Mouse (Mus musculus): ENCODE data around the gene C8g. TPM values are rescaled to one million over a fixed set of nuclear protein-coding genes. Genes with fewer than 3 reads are reported as not detected.

The C8g gene
- polyA plus RNA-seq, 1 experiment: 4.2 TPM

DNA sequence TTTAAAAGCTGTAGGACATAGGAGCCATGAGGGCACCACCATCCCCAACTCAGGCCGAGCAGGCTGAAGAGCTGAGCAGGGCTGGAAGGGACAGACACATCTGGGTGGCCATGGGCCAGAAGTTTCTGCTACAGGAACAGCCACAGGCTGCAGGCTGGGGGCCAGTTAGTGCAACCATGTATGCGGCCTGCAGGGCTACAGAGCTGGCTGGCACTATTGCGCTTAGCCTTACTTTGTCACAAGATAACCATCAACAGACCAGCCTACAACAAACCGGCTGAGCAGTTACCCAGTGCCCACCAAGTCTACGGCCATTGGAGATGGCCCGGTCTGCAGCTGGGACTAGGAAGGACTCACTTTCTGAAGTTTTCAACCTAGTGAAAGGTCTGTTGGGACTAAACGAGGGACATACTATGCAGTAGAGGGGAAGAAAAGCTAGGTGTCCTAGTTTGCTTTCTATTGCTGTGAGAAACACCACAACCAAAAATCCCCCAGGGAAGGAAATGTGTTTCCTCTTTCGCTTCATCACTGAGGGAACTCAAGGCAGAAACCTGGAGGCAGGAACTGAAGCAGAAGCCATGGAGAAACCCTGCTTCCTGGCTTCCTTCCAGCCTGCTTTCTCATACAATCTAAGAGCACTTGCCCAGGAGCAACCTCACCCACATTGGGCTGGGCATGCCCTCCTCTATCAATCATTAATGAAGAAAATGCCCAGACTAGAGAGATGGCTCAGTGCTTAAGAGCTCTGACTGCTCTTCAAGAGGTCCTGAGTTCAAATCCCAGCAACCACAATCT is 50.5 kb downstream of the C8g start:
- H3K27ac ChIP-seq (ENCODE audit: insufficient read depth, low read length): no peak overlapping the region
- H3K27me3 ChIP-seq (ENCODE audit: control insufficient read depth, insufficient read depth, low read length): no peaks in the 10 kb centered on the region
- WGBS: 81% methylated on average over 8 of the region's 8 CpGs
- no peak for DNase-seq
- no peak for TF ChIP-seq POLR2A (IDR thresholded peaks at IDR 0.05; ENCODE audit: borderline replicate concordance, insufficient read depth, low read length)
- no peak for TF ChIP-seq CTCF (IDR thresholded peaks at IDR 0.05; ENCODE audit: borderline replicate concordance, insufficient read depth, low read depth, low read length)
- H3K4me3 ChIP-seq (replicated peaks; ENCODE audit: insufficient read depth, low read depth, low read length): no peak overlapping the region
- peaks cover 5% of the 10 kb centered on the region for H3K4me1 ChIP-seq (ENCODE audit: control insufficient read depth, insufficient read depth, low read length)

Other genes with a start within 250 kb of the C8g start
- 31.9 and 33.4 TPM in 2 replicates for gene Tmem203, start 246.3 kb downstream of the C8g start, polyA plus RNA-seq (2012; rRNA removed)
- gene Tprn, start 239.1 kb downstream of the C8g start, polyA plus RNA-seq (2012; rRNA removed): 91.0 and 96.9 TPM in 2 replicates
- 74.5 and 75.9 TPM in 2 replicates for gene Ssna1, start 229.3 kb downstream of the C8g start, polyA plus RNA-seq (2012; rRNA removed)
- gene Anapc2, start 229.2 kb downstream of the C8g start, polyA plus RNA-seq (2012; rRNA removed): 103 TPM in 2 replicates
- not detected in 2 replicates for gene Tmem210, start 213.6 kb downstream of the C8g start, polyA plus RNA-seq (2012; rRNA removed)
- gene Lrrc26, start 211.8 kb downstream of the C8g start, polyA plus RNA-seq (2012; rRNA removed): 0.20 and 0.21 TPM in 2 replicates
- gene Grin1, start 182.5 kb downstream of the C8g start, polyA plus RNA-seq (2012; rRNA removed): 282 and 290 TPM in 2 replicates
- 33.2 and 34.1 TPM in 2 replicates for gene Man1b1, start 169.4 kb downstream of the C8g start, polyA plus RNA-seq (2012; rRNA removed)
- gene Dpp7, start 145.4 kb downstream of the C8g start, polyA plus RNA-seq (2012; rRNA removed): 63.1 and 71.2 TPM in 2 replicates
- 19.0 and 22.1 TPM in 2 replicates for gene Uap1l1, start 136.0 kb downstream of the C8g start, polyA plus RNA-seq (2012; rRNA removed)
- gene Sapcd2, start 129.4 kb downstream of the C8g start, polyA plus RNA-seq (2012; rRNA removed): 4.4 and 4.7 TPM in 2 replicates
- gene Entpd2, start 105.8 kb downstream of the C8g start, polyA plus RNA-seq (2012; rRNA removed): 12.3 and 12.5 TPM in 2 replicates
- 502 and 505 TPM in 2 replicates for gene Npdc1, start 102.4 kb downstream of the C8g start, polyA plus RNA-seq (2012; rRNA removed)
- 0.51 and 0.71 TPM in 2 replicates for gene Fut7, start 78.5 kb downstream of the C8g start, polyA plus RNA-seq (2012; rRNA removed)
- gene Abca2, start 73.0 kb downstream of the C8g start, polyA plus RNA-seq (2012; rRNA removed): 285 and 294 TPM in 2 replicates
- gene Clic3, start 44.9 kb downstream of the C8g start, polyA plus RNA-seq (2012; rRNA removed): 0.84 and 2.8 TPM in 2 replicates
- gene Paxx, start 40.6 kb downstream of the C8g start, polyA plus RNA-seq (2012; rRNA removed): 196 and 230 TPM in 2 replicates
- 2,130 and 2,485 TPM in 2 replicates for gene Ptgds, start 31.7 kb downstream of the C8g start, polyA plus RNA-seq (2012; rRNA removed)
- not detected in 2 replicates for gene Lcn12, start 7.8 kb downstream of the C8g start, polyA plus RNA-seq (2012; rRNA removed)
- 54.7 and 59.4 TPM in 2 replicates for gene Fbxw5, start 969 bp downstream of the C8g start, polyA plus RNA-seq (2012; rRNA removed)
- 12.3 and 12.5 TPM in 2 replicates for gene Traf2, start 45.2 kb upstream of the C8g start, polyA plus RNA-seq (2012; rRNA removed)
- 345 and 350 TPM in 2 replicates for gene Edf1, start 56.1 kb upstream of the C8g start, polyA plus RNA-seq (2012; rRNA removed)
- gene Mamdc4, start 73.1 kb upstream of the C8g start, polyA plus RNA-seq (2012; rRNA removed): 3.0 and 4.4 TPM in 2 replicates
- 176 and 186 TPM in 2 replicates for gene Phpt1, start 73.5 kb upstream of the C8g start, polyA plus RNA-seq (2012; rRNA removed)
- gene Ajm1, start 80.0 kb upstream of the C8g start, polyA plus RNA-seq (2012; rRNA removed): 257 and 312 TPM in 2 replicates
- 161 and 172 TPM in 2 replicates for gene Rabl6, start 106.8 kb upstream of the C8g start, polyA plus RNA-seq (2012; rRNA removed)
- 0.05 TPM in 1 of 2 replicates, not detected in the other for gene Ccdc183, start 116.0 kb upstream of the C8g start, polyA plus RNA-seq (2012; rRNA removed)
- 79.7 and 85.7 TPM in 2 replicates for gene Tmem141, start 120.3 kb upstream of the C8g start, polyA plus RNA-seq (2012; rRNA removed)
- gene Fcna, start 126.3 kb upstream of the C8g start, polyA plus RNA-seq (2012; rRNA removed): 0.31 and 0.35 TPM in 2 replicates
- not detected in 2 replicates for gene Lcn8, start 151.4 kb upstream of the C8g start, polyA plus RNA-seq (2012; rRNA removed)
- gene Lcn5, start 156.2 kb upstream of the C8g start, polyA plus RNA-seq (2012; rRNA removed): not detected in 2 replicates
- not detected in 2 replicates for gene Lcn6, start 175.1 kb upstream of the C8g start, polyA plus RNA-seq (2012; rRNA removed)
- not detected in 2 replicates for gene Lcn10, start 181.0 kb upstream of the C8g start, polyA plus RNA-seq (2012; rRNA removed)
- not detected in 2 replicates for gene Obp2a, start 198.3 kb upstream of the C8g start, polyA plus RNA-seq (2012; rRNA removed)
- 99.5 and 101 TPM in 2 replicates for gene Bmyc, start 205.0 kb upstream of the C8g start, polyA plus RNA-seq (2012; rRNA removed)
- not detected in 2 replicates for gene Obp2b, start 235.3 kb upstream of the C8g start, polyA plus RNA-seq (2012; rRNA removed)